Mouse (Mus musculus) heart, postnatal 0 days (tissue): ENCODE results near the gene Msh5. TPM values are rescaled to one million over a fixed set of nuclear protein-coding genes. Genes with fewer than 3 reads are reported as not detected.

Experiments used
- ATAC-seq: fragments of 200-750 bp; cut with Nextera tagmentation; 2 replicates; pipeline ENCODE4 v1.8.0; 2017; ENCODE audit warnings: low read depth, moderate number of reproducible peaks, moderate library complexity; ENCODE audit not compliant: insufficient read depth
- DNase-seq: peaks from one replicate; pipeline ENCODE4 v3.0.0-alpha.2; 2016; ENCODE audit warnings: low spot score
- H3K27ac ChIP-seq: fragments of 300-500 bp; sonication (generic); 2 replicates; pipeline ENCODE4 v1.5.1; 2014; ENCODE audit warnings: low read depth, mild to moderate bottlenecking
- H3K27me3 ChIP-seq: fragments of 300-500 bp; sonication (generic); 2 replicates; pipeline ENCODE4 v1.6.1; 2014; ENCODE audit warnings: low read length, mixed read lengths; ENCODE audit not compliant: control insufficient read depth, insufficient read depth
- H3K36me3 ChIP-seq: fragments of 300-500 bp; sonication (generic); replicated peaks from 2 replicates; pipeline ENCODE4 v1.6.1; 2014; ENCODE audit warnings: low read length, mixed read lengths; ENCODE audit not compliant: control insufficient read depth, insufficient read depth
- H3K4me1 ChIP-seq: fragments of 300-500 bp; sonication (generic); 2 replicates; pipeline ENCODE4 v1.6.1; 2014; ENCODE audit warnings: antibody characterized with exemption; ENCODE audit not compliant: control insufficient read depth, insufficient read depth
- H3K4me2 ChIP-seq: fragments of 300-500 bp; sonication (generic); 2 replicates; pipeline ENCODE4 v1.6.1; 2014; ENCODE audit warnings: low read depth, mild to moderate bottlenecking, low read length, moderate library complexity
- H3K4me3 ChIP-seq: fragments of 300-500 bp; sonication (generic); 2 replicates; pipeline ENCODE4 v1.5.1; 2014; ENCODE audit warnings: low read depth, low read length
- H3K9ac ChIP-seq: fragments of 300-500 bp; sonication (generic); replicated peaks from 2 replicates; pipeline ENCODE4 v1.6.1; 2014; ENCODE audit warnings: low read depth, low read length, mixed read lengths
- H3K9me3 ChIP-seq: fragments of 300-500 bp; sonication (generic); replicated peaks from 2 replicates; pipeline ENCODE4 v1.6.1; 2016; ENCODE audit warnings: low read length; ENCODE audit not compliant: control insufficient read depth
- CTCF ChIP-seq: IDR thresholded peaks from 2 replicates; pipeline ENCODE4 v1.5.1; 2016; ENCODE audit warnings: antibody characterized with exemption, control low read depth, low read depth
- EP300 ChIP-seq: IDR thresholded peaks from 2 replicates; pipeline ENCODE4 v1.6.1; 2016; ENCODE audit warnings: antibody characterized with exemption, low read depth
- WGBS: fragments of 180-500 bp; shearing (Covaris S2); extraction: QIAGEN DNeasy Blood & Tissue Kit; methylation state at CpG from one replicate; pipeline ENCODE4 v1.1.7; 2014; 5-methylcytosine and 5-hydroxymethylcytosine counted together
- polyA plus RNA-seq: library from polyadenylated mRNA; unstranded; fragments of >200 nt; fragmentation: Nextera tagmentation; extraction: Ambion mirVana; gene quantifications from 2 replicates; pipeline ENCODE4 v1.2.1, GENCODE M21; 2015
- total RNA-seq: library from RNA; depleted of rRNA; stranded (reverse); fragments of >200 nt; gene quantifications from 2 replicates; pipeline ENCODE4 v1.2.3, GENCODE M21; 2014; ENCODE audit warnings: low replicate concordance

Msh5 gene
- total and polyA plus RNA-seq, 2 experiments from 2014 or later = 1.2 to 1.4 TPM

DNA sequence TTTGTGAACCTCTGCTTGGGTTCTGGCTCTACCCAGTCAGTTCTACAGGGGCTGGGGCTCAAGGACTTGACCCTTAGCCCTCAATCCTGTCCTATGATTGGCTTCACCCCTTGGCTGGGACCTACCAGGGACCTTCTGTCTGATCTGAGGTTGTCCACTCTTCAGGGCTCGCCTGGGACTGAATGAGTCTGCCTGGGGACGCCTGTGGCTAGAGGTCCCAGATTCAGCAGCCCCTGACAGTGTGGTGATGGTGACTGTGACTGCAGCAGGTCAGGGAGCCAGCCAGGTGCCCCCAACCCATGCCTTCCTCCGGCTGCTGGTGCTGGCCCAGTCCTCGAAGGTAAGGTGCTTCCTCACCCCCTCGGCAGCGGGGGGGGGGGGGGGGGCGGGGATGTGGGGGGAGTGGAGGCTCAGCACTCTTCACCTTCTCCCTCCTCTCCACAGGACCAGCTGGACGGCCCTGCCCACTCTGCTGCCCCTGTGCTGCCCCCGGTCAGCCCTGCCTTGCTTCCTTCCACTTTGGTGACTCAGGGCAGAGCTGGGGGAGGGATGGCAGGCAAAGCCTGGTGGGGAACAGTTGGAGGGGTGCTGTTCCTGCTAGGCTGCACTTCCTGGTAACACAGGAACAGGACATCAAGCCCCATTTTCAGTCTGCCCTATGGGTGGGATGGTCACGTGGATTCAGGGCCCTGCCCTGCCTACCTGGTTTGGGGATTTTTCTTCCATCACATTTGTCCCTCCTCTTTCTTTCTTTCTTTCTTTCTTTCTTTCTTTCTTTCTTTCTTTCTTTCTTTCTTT is 21.7 kb downstream of the Msh5 start:
- no peaks in the 10 kb centered on the region for H3K36me3 ChIP-seq
- no peak for ATAC-seq
- WGBS = 57% methylated on average over 7 of the region's 10 CpGs
- DNase-seq = no peak
- no peak overlapping the region for H3K4me2 ChIP-seq
- H3K4me3 ChIP-seq = no peak overlapping the region
- H3K9me3 ChIP-seq = no peaks in the 10 kb centered on the region
- TF ChIP-seq EP300 = no peak
- TF ChIP-seq CTCF = no peak
- 0 out of 2 replicates have a peak, but pooled peaks cover 3% of the 10 kb centered on the region for H3K27me3 ChIP-seq
- no peak overlapping the region for H3K9ac ChIP-seq
- no peak overlapping the region for H3K27ac ChIP-seq
- H3K4me1 ChIP-seq = no peaks in the 10 kb centered on the region; the same call in 1 of the 2 replicates

DNA sequence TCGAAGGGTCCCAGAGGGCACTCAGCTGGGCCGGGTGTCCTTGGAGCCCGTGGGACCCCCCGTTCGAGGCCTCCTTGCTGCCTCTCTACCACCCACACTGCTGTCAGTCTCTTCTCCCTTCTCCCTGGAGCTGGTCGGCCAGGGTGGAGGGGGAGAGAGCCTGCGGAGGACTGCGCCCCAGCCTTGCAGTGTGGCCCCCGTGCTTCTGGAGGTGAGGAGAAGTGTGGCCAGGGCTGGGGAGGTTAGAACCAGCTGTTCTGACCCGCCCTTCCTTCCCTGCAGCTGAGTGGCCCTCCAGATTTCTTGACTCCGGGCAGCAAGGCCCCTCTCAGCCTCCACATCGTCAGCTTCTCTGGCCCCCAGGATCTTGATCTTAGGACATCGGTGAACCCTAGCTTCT is 22.3 kb downstream of the Msh5 start:
- Histone ChIP-seq H3K27ac (no peak overlapping the region), H3K9ac (no peak overlapping the region)

DNA sequence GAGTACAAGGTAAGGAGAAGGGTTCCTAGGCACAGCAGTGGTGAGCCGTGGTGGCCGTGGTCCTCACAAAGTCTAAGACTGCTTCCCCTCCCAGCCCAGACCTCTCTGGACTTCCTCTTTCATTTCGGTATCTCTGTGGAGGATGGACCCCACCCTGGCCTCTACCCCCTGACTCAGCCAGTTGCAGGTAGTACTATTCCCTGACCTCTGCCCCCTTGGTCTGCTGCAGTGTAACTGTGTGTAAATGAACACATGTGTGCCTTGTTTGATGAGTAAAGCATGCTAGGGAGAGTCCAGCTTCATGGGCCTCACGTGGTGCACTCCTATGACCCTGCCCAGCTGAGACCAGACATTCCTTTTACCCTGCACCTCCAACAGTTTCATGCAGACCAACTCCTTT is 22.8 kb downstream of the Msh5 start:
- 64% methylated on average over 4 of the region's 4 CpGs for WGBS
- Histone ChIP-seq H3K27ac (no peak overlapping the region), H3K9ac (no peak overlapping the region), H3K27me3 (0 out of 2 replicates have a peak, but pooled peaks cover 3% of the 10 kb centered on the region), H3K36me3 (no peaks in the 10 kb centered on the region), H3K4me3 (no peak overlapping the region), H3K4me2 (no peak overlapping the region), H3K4me1 (no peaks in the 10 kb centered on the region; the same call in 1 of the 2 replicates), H3K9me3 (no peaks in the 10 kb centered on the region)
- no peak for ATAC-seq
- TF ChIP-seq CTCF (no peak), EP300 (no peak)
- DNase-seq = no peak

More for the DNA sequence above, 22.3 kb downstream of the Msh5 start:
- ATAC-seq (no peak), DNase-seq (no peak)
- 0 out of 2 replicates have a peak, but pooled peaks cover 3% of the 10 kb centered on the region for H3K27me3 ChIP-seq
- H3K4me1 ChIP-seq = no peaks in the 10 kb centered on the region; the same call in 1 of the 2 replicates
- no peak overlapping the region for H3K4me3 ChIP-seq
- WGBS = 54% methylated on average over 8 of the region's 13 CpGs
- no peaks in the 10 kb centered on the region for H3K36me3 ChIP-seq
- H3K9me3 ChIP-seq = no peaks in the 10 kb centered on the region
- no peak for TF ChIP-seq CTCF
- no peak for TF ChIP-seq EP300
- H3K4me2 ChIP-seq = no peak overlapping the region

DNA sequence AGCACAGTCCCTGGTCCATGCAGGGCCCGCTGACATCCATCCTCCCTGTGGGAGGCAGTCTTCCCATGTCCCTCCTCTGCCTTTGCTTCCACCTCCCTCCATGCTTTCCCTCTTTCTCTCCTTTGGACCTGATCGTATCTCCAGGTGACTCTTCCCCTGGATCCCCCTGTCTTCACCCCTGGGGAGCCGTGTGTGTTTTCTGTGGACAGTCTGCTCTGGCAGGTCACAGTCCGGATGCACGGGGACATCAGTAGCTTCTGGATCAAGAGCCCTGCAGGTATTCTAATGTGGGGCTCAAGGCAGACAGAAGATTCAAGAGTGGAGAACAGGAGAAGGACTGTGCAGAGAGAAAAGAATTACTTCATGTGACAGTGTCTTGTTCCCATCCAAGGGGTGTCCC is 23.3 kb downstream of the Msh5 start:
- H3K9ac ChIP-seq = no peak overlapping the region
- no peaks in the 10 kb centered on the region for H3K9me3 ChIP-seq
- H3K4me1 ChIP-seq = no peaks in the 10 kb centered on the region; the same call in 1 of the 2 replicates
- H3K4me2 ChIP-seq = no peak overlapping the region
- H3K27me3 ChIP-seq = 0 out of 2 replicates have a peak, but pooled peaks cover 3% of the 10 kb centered on the region
- DNase-seq (no peak), ATAC-seq (no peak)
- H3K4me3 ChIP-seq = no peak overlapping the region
- no peak overlapping the region; the same call in 1 of the 2 replicates for H3K27ac ChIP-seq
- no peak for TF ChIP-seq EP300
- no peak for TF ChIP-seq CTCF
- 82% methylated on average over 5 of the region's 5 CpGs for WGBS
- no peaks in the 10 kb centered on the region for H3K36me3 ChIP-seq

DNA sequence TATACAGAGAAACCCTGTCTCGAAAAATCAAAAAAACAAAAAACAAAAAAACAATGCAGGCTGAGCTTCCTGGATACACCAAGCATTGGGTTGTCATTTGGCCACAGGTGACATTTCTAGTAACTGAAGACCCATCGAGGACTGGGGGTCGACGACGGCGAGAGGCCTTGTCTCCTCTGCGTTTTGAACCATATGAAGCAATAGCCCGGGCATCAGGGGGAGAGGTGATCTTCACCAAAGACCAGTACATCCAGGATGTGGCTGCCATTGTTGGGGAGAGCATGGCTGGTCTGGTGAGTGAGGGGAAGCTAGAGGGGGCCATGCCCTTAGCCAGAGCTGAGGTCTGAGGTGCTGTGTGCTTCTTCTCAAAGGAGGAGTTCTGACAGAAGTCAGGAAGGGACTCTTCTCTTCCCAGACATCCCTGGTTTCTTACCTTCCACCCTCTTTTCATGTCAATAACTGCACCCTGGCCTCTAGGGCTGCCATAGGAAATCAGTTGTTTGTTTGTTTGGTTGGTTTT is 23.9 kb downstream of the Msh5 start:
- H3K27ac ChIP-seq = peak overlapping the region; percentile 88
- no peak overlapping the region for H3K4me2 ChIP-seq
- 86% methylated on average over 8 of the region's 8 CpGs for WGBS
- H3K4me3 ChIP-seq = no peak overlapping the region
- no peaks in the 10 kb centered on the region for H3K9me3 ChIP-seq
- no peak for TF ChIP-seq CTCF
- no peak for TF ChIP-seq EP300
- ATAC-seq (no peak), DNase-seq (no peak)
- no peaks in the 10 kb centered on the region for H3K36me3 ChIP-seq
- no peaks in the 10 kb centered on the region; the same call in 1 of the 2 replicates for H3K4me1 ChIP-seq
- no peak overlapping the region for H3K9ac ChIP-seq
- 0 out of 2 replicates have a peak, but pooled peaks cover 3% of the 10 kb centered on the region for H3K27me3 ChIP-seq
